Mouse (Mus musculus): ENCODE measurements at regions not wholly inside any gene's neighbourhood (a gene's known extent, or its start where the extent isn't known, plus 50 kb on each side); places are given as distances from the start of the nearest gene placed in this dataset.

GRCm38 (mm10) chr15:85670789-85671700, 63.7 kb upstream of the Ppara start:
- ATAC-seq (ENCODE audit: low FRiP score, low TSS enrichment), result peak; percentile 79
- peaks cover 30% of the 10 kb centered on the region for H3K4me1 ChIP-seq (ENCODE audit: control insufficient read depth, insufficient read depth, low read length)

GRCm38 (mm10) chr15:85671701-85672191, 63.0 kb upstream of the Ppara start:
- peak overlapping the region; percentile 91 for H3K9ac ChIP-seq (replicated peaks; ENCODE audit: low read length)
- H3K27me3 ChIP-seq (ENCODE audit: control insufficient read depth, insufficient read depth, low read length), result peaks cover 33% of the 10 kb centered on the region
- H3K36me3 ChIP-seq (ENCODE audit: control insufficient read depth, insufficient read depth, low read length), result no peaks in the 10 kb centered on the region
- WGBS, result 2% methylated on average over 50 of the region's 50 CpGs
- peak overlapping the region; percentile 82 for H3K4me3 ChIP-seq (replicated peaks; ENCODE audit: low read depth, low read length)
- peak; percentile 70 for DNase-seq
- peak overlapping the region; percentile 97 for H3K27ac ChIP-seq (replicated peaks; ENCODE audit: low read depth, low read length)
- H3K4me2 ChIP-seq (ENCODE audit: low read length), result peak overlapping the region; percentile 80
- H3K4me1 ChIP-seq (ENCODE audit: control insufficient read depth, insufficient read depth, low read length), result peaks cover 30% of the 10 kb centered on the region
- no peaks in the 10 kb centered on the region for H3K9me3 ChIP-seq (ENCODE audit: control insufficient read depth, low read length)
- no peak for ATAC-seq (ENCODE audit: low FRiP score, low TSS enrichment)

More at GRCm38 (mm10) chr15:85670789-85671700, 63.7 kb upstream of the Ppara start:
- DNase-seq, result peak; percentile 91
- Histone ChIP-seq H3K27ac (replicated peaks; ENCODE audit: low read depth, low read length) (peak overlapping the region; percentile 97), H3K36me3 (ENCODE audit: control insufficient read depth, insufficient read depth, low read length) (no peaks in the 10 kb centered on the region), H3K9ac (replicated peaks; ENCODE audit: low read length) (peak overlapping the region; percentile 91), H3K4me2 (ENCODE audit: low read length) (peak overlapping the region; percentile 80), H3K27me3 (ENCODE audit: control insufficient read depth, insufficient read depth, low read length) (peaks cover 38% of the 10 kb centered on the region), H3K9me3 (ENCODE audit: control insufficient read depth, low read length) (no peaks in the 10 kb centered on the region), H3K4me3 (replicated peaks; ENCODE audit: low read depth, low read length) (peak overlapping the region; percentile 82)
- WGBS, result under 1% methylated on average over 118 of the region's 141 CpGs

GRCm38 (mm10) chr15:85672376-85672775, 62.4 kb upstream of the Ppara start:
- Histone ChIP-seq H3K27ac (replicated peaks; ENCODE audit: low read depth, low read length) (peak overlapping the region; percentile 97), H3K36me3 (ENCODE audit: control insufficient read depth, insufficient read depth, low read length) (no peaks in the 10 kb centered on the region), H3K4me2 (ENCODE audit: low read length) (peak overlapping the region; percentile 80), H3K27me3 (ENCODE audit: control insufficient read depth, insufficient read depth, low read length) (peaks cover 32% of the 10 kb centered on the region), H3K4me3 (replicated peaks; ENCODE audit: low read depth, low read length) (peak overlapping the region; percentile 82), H3K9me3 (ENCODE audit: control insufficient read depth, low read length) (no peaks in the 10 kb centered on the region), H3K9ac (replicated peaks; ENCODE audit: low read length) (peak overlapping the region; percentile 91), H3K4me1 (ENCODE audit: control insufficient read depth, insufficient read depth, low read length) (peaks cover 32% of the 10 kb centered on the region)
- WGBS, result 73% methylated on average over 3 of the region's 3 CpGs
- ATAC-seq (ENCODE audit: low FRiP score, low TSS enrichment) (no peak), DNase-seq (no peak)

- ATAC-seq (ENCODE audit: low FRiP score, low TSS enrichment) (no peak), DNase-seq (no peak)
- Histone ChIP-seq H3K4me1 (ENCODE audit: control insufficient read depth, insufficient read depth, low read length) (peaks cover 33% of the 10 kb centered on the region), H3K27me3 (ENCODE audit: control insufficient read depth, insufficient read depth, low read length) (peaks cover 32% of the 10 kb centered on the region), H3K36me3 (ENCODE audit: control insufficient read depth, insufficient read depth, low read length) (no peaks in the 10 kb centered on the region), H3K9me3 (ENCODE audit: control insufficient read depth, low read length) (no peaks in the 10 kb centered on the region), H3K4me3 (replicated peaks; ENCODE audit: low read depth, low read length) (peak overlapping the region; percentile 82), H3K27ac (replicated peaks; ENCODE audit: low read depth, low read length) (peak overlapping the region; percentile 97; the same call in 1 of the 2 replicates), H3K4me2 (ENCODE audit: low read length) (peak overlapping the region; percentile 80), H3K9ac (replicated peaks; ENCODE audit: low read length) (peak overlapping the region; percentile 91)
- 54% methylated on average over 3 of the region's 3 CpGs for WGBS
Measured at GRCm38 (mm10) chr15:85672931-85673330, 61.9 kb upstream of the Ppara start.

GRCm38 (mm10) chr15:85673506-85673905, 61.3 kb upstream of the Ppara start:
- Histone ChIP-seq H3K36me3 (ENCODE audit: control insufficient read depth, insufficient read depth, low read length) (no peaks in the 10 kb centered on the region), H3K9me3 (ENCODE audit: control insufficient read depth, low read length) (no peaks in the 10 kb centered on the region), H3K4me1 (ENCODE audit: control insufficient read depth, insufficient read depth, low read length) (peaks cover 35% of the 10 kb centered on the region), H3K4me2 (ENCODE audit: low read length) (peak overlapping the region; percentile 80), H3K4me3 (replicated peaks; ENCODE audit: low read depth, low read length) (peak overlapping the region; percentile 82), H3K27ac (replicated peaks; ENCODE audit: low read depth, low read length) (no peak overlapping the region; the same call in 1 of the 2 replicates), H3K9ac (replicated peaks; ENCODE audit: low read length) (peak overlapping the region; percentile 45), H3K27me3 (ENCODE audit: control insufficient read depth, insufficient read depth, low read length) (peaks cover 28% of the 10 kb centered on the region)
- WGBS, result 68% methylated on average over 9 of the region's 9 CpGs
- ATAC-seq (ENCODE audit: low FRiP score, low TSS enrichment), result no peak
- no peak for DNase-seq

- ATAC-seq (ENCODE audit: low FRiP score, low TSS enrichment), result no peak
- H3K27ac ChIP-seq (replicated peaks; ENCODE audit: low read depth, low read length), result no peak overlapping the region; the same call in 1 of the 2 replicates
Measured at GRCm38 (mm10) chr15:85674191-85674984, 60.4 kb upstream of the Ppara start.

GRCm38 (mm10) chr15:85675126-85675525, 59.7 kb upstream of the Ppara start:
- Histone ChIP-seq H3K4me2 (ENCODE audit: low read length) (peak overlapping the region; percentile 80), H3K9me3 (ENCODE audit: control insufficient read depth, low read length) (no peaks in the 10 kb centered on the region), H3K4me3 (replicated peaks; ENCODE audit: low read depth, low read length) (no peak overlapping the region; the same call in 1 of the 2 replicates), H3K27me3 (ENCODE audit: control insufficient read depth, insufficient read depth, low read length) (peaks cover 21% of the 10 kb centered on the region; the same call in 1 of the 2 replicates), H3K4me1 (ENCODE audit: control insufficient read depth, insufficient read depth, low read length) (peaks cover 23% of the 10 kb centered on the region), H3K36me3 (ENCODE audit: control insufficient read depth, insufficient read depth, low read length) (no peaks in the 10 kb centered on the region), H3K9ac (replicated peaks; ENCODE audit: low read length) (no peak overlapping the region), H3K27ac (replicated peaks; ENCODE audit: low read depth, low read length) (no peak overlapping the region)
- 88% methylated on average over 7 of the region's 7 CpGs for WGBS
- ATAC-seq (ENCODE audit: low FRiP score, low TSS enrichment) (no peak), DNase-seq (no peak)

More at GRCm38 (mm10) chr15:85674191-85674984, 60.4 kb upstream of the Ppara start:
- Histone ChIP-seq H3K4me1 (ENCODE audit: control insufficient read depth, insufficient read depth, low read length) (peaks cover 30% of the 10 kb centered on the region), H3K4me3 (replicated peaks; ENCODE audit: low read depth, low read length) (peak overlapping the region; percentile 82), H3K9ac (replicated peaks; ENCODE audit: low read length) (peak overlapping the region; percentile 45), H3K27me3 (ENCODE audit: control insufficient read depth, insufficient read depth, low read length) (peaks cover 21% of the 10 kb centered on the region; the same call in 1 of the 2 replicates), H3K36me3 (ENCODE audit: control insufficient read depth, insufficient read depth, low read length) (no peaks in the 10 kb centered on the region), H3K4me2 (ENCODE audit: low read length) (peak overlapping the region; percentile 80), H3K9me3 (ENCODE audit: control insufficient read depth, low read length) (no peaks in the 10 kb centered on the region)
- no peak for DNase-seq
- WGBS, result 77% methylated on average over 9 of the region's 9 CpGs

- H3K9me3 ChIP-seq (ENCODE audit: control insufficient read depth, low read length), result no peaks in the 10 kb centered on the region
- H3K27me3 ChIP-seq (ENCODE audit: control insufficient read depth, insufficient read depth, low read length), result peaks cover 21% of the 10 kb centered on the region; the same call in 1 of the 2 replicates
- DNase-seq (no peak), ATAC-seq (ENCODE audit: low FRiP score, low TSS enrichment) (no peak)
- H3K27ac ChIP-seq (replicated peaks; ENCODE audit: low read depth, low read length), result no peak overlapping the region
- 87% methylated on average over 5 of the region's 5 CpGs for WGBS
- peaks cover 22% of the 10 kb centered on the region for H3K4me1 ChIP-seq (ENCODE audit: control insufficient read depth, insufficient read depth, low read length)
- H3K4me3 ChIP-seq (replicated peaks; ENCODE audit: low read depth, low read length), result no peak overlapping the region
- peak overlapping the region; percentile 80 for H3K4me2 ChIP-seq (ENCODE audit: low read length)
- no peaks in the 10 kb centered on the region for H3K36me3 ChIP-seq (ENCODE audit: control insufficient read depth, insufficient read depth, low read length)
- H3K9ac ChIP-seq (replicated peaks; ENCODE audit: low read length), result no peak overlapping the region; the same call in 1 of the 2 replicates
Measured at GRCm38 (mm10) chr15:85675736-85676135, 59.0 kb upstream of the Ppara start.
